Mouse (Mus musculus) midbrain, embryonic 16.5 days (tissue): ENCODE results near the gene Hist1h2ad. TPM values are rescaled to one million over a fixed set of nuclear protein-coding genes. Genes with fewer than 3 reads are reported as not detected.
A peak's percentile ranks its signal among the peaks of the same experiment; 100 is the strongest.
"Not testable (repeated sequence)": the region's sequence is repeated elsewhere in the genome, so short reads cannot be mapped to it uniquely, and the experiment has no call there.

Experiments used
- ATAC-seq: fragments of 200-750 bp; cut with Nextera tagmentation; 2 replicates; pipeline ENCODE4 v1.8.0; 2017; ENCODE audit warnings: moderate TSS enrichment
- H3K27ac ChIP-seq: fragments of 300-500 bp; sonication (generic); 2 replicates; pipeline ENCODE4 v1.5.1; 2014; ENCODE audit warnings: mild to moderate bottlenecking, low read length, mixed read lengths
- H3K27me3 ChIP-seq: fragments of 300-500 bp; sonication (generic); 2 replicates; pipeline ENCODE4 v1.6.1; 2014; ENCODE audit warnings: low read depth, low read length, mixed read lengths; ENCODE audit not compliant: control insufficient read depth, insufficient read depth
- H3K36me3 ChIP-seq: fragments of 300-500 bp; sonication (generic); 2 replicates; pipeline ENCODE4 v1.6.1; 2014; ENCODE audit warnings: mild to moderate bottlenecking, low read length, moderate library complexity, mixed read lengths; ENCODE audit not compliant: control insufficient read depth, insufficient read depth
- H3K4me1 ChIP-seq: fragments of 300-500 bp; sonication (generic); 2 replicates; pipeline ENCODE4 v1.6.1; 2014; ENCODE audit warnings: mild to moderate bottlenecking, low read length, mixed read lengths; ENCODE audit not compliant: control insufficient read depth, insufficient read depth
- H3K4me2 ChIP-seq: fragments of 300-500 bp; sonication (generic); 2 replicates; pipeline ENCODE4 v1.6.1; 2014; ENCODE audit warnings: mild to moderate bottlenecking, low read length, mixed read lengths
- H3K4me3 ChIP-seq: fragments of 300-500 bp; sonication (generic); 2 replicates; pipeline ENCODE4 v1.5.1; 2014; ENCODE audit warnings: low read depth, mild to moderate bottlenecking, low read length, moderate library complexity, mixed read lengths
- H3K9ac ChIP-seq: fragments of 300-500 bp; sonication (generic); 2 replicates; pipeline ENCODE4 v1.6.1; 2014; ENCODE audit warnings: low read depth, low read length, mixed read lengths
- H3K9me3 ChIP-seq: fragments of 300-500 bp; sonication (generic); replicated peaks from 2 replicates; pipeline ENCODE4 v1.6.1; 2014; ENCODE audit warnings: mild to moderate bottlenecking, low read length, mixed read lengths; ENCODE audit not compliant: control insufficient read depth, poor library complexity, severe bottlenecking
- WGBS: fragments of 180-500 bp; shearing (Covaris S2); extraction: QIAGEN DNeasy Blood & Tissue Kit; methylation state at CpG from one replicate; pipeline ENCODE4 v1.1.7; 2014; 5-methylcytosine and 5-hydroxymethylcytosine counted together
- polyA plus RNA-seq: library from polyadenylated mRNA; unstranded; fragments of >200 nt; fragmentation: Nextera tagmentation; extraction: Ambion mirVana; gene quantifications from 2 replicates; pipeline ENCODE4 v1.2.1, GENCODE M21; 2015

Hist1h2ad gene
- polyA plus RNA-seq, 1 experiment from 2014 or later: not detected

DNA sequence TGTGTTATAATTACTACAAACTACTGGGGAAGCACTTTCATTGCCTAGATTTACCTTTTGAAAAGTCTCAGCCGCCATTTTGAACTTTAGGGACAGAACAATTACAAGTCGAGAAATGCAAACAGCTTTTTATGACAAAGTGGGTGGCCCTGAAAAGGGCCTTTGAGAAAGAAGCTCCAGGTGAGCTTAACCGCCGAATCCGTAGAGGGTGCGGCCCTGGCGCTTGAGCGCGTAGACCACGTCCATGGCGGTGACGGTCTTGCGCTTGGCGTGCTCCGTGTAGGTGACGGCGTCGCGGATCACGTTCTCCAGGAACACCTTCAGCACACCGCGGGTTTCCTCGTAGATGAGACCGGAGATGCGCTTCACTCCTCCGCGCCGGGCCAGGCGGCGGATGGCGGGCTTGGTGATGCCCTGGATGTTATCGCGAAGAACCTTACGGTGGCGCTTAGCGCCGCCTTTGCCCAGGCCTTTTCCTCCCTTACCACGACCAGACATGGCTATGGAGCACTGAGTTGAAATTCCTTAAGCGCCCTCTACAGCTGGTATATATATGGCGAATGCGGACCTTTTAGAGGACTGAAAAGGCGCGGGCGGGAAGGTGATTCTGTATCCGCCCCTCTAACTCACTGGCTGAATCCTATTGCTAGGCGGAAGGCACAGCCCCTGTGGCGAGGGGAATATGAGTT is 22.9 kb upstream of the Hist1h2ad start, which contains the start of gene Hist1h4f:
Hist1h4f (minus strand) TSS at position 503 of the 689 bp plus-strand sequence.
- ATAC-seq: peak; percentile 93
- H3K4me1 ChIP-seq: peaks cover 21% of the 10 kb centered on the region
- peak within 1 kb of the TSS; percentile 86 for H3K27ac ChIP-seq
- under 1% methylated on average over 42 of the region's 47 CpGs for WGBS
- peak within 1 kb of the TSS; percentile 67 for H3K4me2 ChIP-seq
- peak within 1 kb of the TSS; percentile 55 for H3K9ac ChIP-seq
- not testable (repeated sequence) for H3K27me3 ChIP-seq, H3K9me3 ChIP-seq, H3K36me3 ChIP-seq
- peak within 1 kb of the TSS; percentile 45 for H3K4me3 ChIP-seq

GRCm38 (mm10) chr13:23551931-23552914 is 22.0 kb upstream of the Hist1h2ad start:
- Histone ChIP-seq H3K4me2 (peak overlapping the region; percentile 67), H3K4me1 (peaks cover 23% of the 10 kb centered on the region), H3K4me3 (peak overlapping the region; percentile 45), H3K27me3 (no peaks in the 10 kb centered on the region), H3K27ac (peak overlapping the region; percentile 86), H3K9me3 (no peaks in the 10 kb centered on the region), H3K9ac (no peak overlapping the region), H3K36me3 (no peaks in the 10 kb centered on the region)
- WGBS: 48% methylated on average over 8 of the region's 8 CpGs
- no peak for ATAC-seq

DNA sequence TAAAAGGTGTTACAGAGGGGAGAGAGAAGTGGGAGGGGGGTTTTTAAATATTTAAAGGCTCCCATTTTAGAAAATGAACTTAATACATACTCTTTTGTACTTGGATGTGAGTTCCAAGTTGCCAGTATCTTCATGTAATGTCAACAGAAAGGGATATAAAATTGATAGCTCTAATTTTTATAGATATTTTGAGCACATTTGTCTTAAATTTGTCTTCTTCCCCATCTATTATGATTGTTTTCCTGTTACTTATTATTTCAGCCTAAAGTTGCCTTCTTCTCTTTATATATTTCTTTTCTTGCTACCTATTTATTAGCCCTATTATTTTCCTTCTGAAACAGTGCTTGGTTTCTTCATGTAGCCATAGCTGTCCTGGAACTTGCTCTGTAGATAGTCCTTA is 21.2 kb upstream of the Hist1h2ad start, which contains the start of gene Hist1h1d:
Hist1h1d (plus strand) TSS at position 301 of the 400 bp plus-strand sequence.
- Histone ChIP-seq H3K27me3 (no peaks in the 10 kb centered on the region), H3K27ac (no peak within 1 kb of the TSS; the same call in 1 of the 2 replicates), H3K9me3 (no peaks in the 10 kb centered on the region), H3K4me2 (no peak within 1 kb of the TSS; the same call in 1 of the 2 replicates), H3K4me3 (no peak within 1 kb of the TSS), H3K9ac (no peak within 1 kb of the TSS), H3K4me1 (peaks cover 23% of the 10 kb centered on the region), H3K36me3 (no peaks in the 10 kb centered on the region)
- ATAC-seq: no peak

GRCm38 (mm10) chr13:23554393-23554792 is 19.8 kb upstream of the Hist1h2ad start:
- Histone ChIP-seq H3K9me3 (no peaks in the 10 kb centered on the region), H3K4me3 (peak overlapping the region; percentile 46), H3K4me1 (peaks cover 23% of the 10 kb centered on the region), H3K36me3 (no peaks in the 10 kb centered on the region), H3K27me3 (no peaks in the 10 kb centered on the region), H3K27ac (peak overlapping the region; percentile 78), H3K4me2 (peak overlapping the region; percentile 96), H3K9ac (peak overlapping the region; percentile 63)
- ATAC-seq: no peak
- 20% methylated on average over 9 of the region's 9 CpGs for WGBS

- under 1% methylated on average over 50 of the region's 54 CpGs for WGBS
- H3K27me3 ChIP-seq: no peaks in the 10 kb centered on the region
- H3K36me3 ChIP-seq: no peaks in the 10 kb centered on the region
- H3K9me3 ChIP-seq: no peaks in the 10 kb centered on the region
- peak overlapping the region; percentile 63 for H3K9ac ChIP-seq
- peak overlapping the region; percentile 96 for H3K4me2 ChIP-seq
- H3K4me3 ChIP-seq: peak overlapping the region; percentile 46
- ATAC-seq: peak; percentile 66
- peak overlapping the region; percentile 78 for H3K27ac ChIP-seq
- peaks cover 23% of the 10 kb centered on the region for H3K4me1 ChIP-seq
Observed at GRCm38 (mm10) chr13:23554925-23555838, 19.0 kb upstream of the Hist1h2ad start.

DNA sequence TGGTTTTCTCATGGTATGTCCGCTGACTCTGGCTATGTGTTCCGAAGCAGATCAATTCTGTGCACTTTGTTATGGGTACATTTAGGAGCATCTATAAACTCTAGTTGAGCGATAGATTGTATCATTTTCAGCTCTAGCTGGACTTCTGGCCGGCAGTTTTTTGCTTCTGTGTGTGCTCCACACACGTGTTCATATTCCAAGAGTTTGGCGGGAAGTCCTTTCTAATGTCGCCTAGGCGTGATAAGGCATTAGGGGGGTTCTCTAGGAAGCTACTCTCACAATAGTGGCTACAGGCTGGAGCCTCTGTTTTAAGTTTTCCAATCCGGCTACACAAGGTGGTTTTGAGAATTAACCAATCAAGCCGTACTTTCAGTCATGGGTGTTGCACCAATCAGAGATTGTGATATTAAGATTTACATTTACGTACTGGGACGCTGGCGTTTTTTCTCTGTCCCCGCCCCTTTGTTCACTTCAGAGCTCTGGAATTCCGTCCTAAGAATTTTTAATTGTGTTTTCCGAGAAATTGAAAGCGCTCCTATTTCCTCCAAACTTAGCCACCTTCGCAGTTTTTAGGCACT is 18.3 kb upstream of the Hist1h2ad start:
- Histone ChIP-seq H3K9ac (peak overlapping the region; percentile 63), H3K4me3 (peak overlapping the region; percentile 46), H3K27me3 (no peaks in the 10 kb centered on the region), H3K9me3 (no peaks in the 10 kb centered on the region), H3K4me2 (peak overlapping the region; percentile 96), H3K36me3 (no peaks in the 10 kb centered on the region), H3K4me1 (peaks cover 18% of the 10 kb centered on the region), H3K27ac (peak overlapping the region; percentile 83)
- peak; percentile 80 for ATAC-seq
- WGBS: under 1% methylated on average over 18 of the region's 18 CpGs

GRCm38 (mm10) chr13:23556906-23557305 is 17.3 kb upstream of the Hist1h2ad start:
- 68% methylated on average over 3 of the region's 3 CpGs for WGBS
- Histone ChIP-seq H3K4me3 (no peak overlapping the region), H3K36me3 (no peaks in the 10 kb centered on the region), H3K27me3 (no peaks in the 10 kb centered on the region), H3K9ac (0 out of 2 replicates have a peak overlapping the region, but pooled peaks have one; percentile 10), H3K27ac (no peak overlapping the region), H3K4me1 (peaks cover 18% of the 10 kb centered on the region), H3K9me3 (no peaks in the 10 kb centered on the region), H3K4me2 (no peak overlapping the region)
- no peak for ATAC-seq

DNA sequence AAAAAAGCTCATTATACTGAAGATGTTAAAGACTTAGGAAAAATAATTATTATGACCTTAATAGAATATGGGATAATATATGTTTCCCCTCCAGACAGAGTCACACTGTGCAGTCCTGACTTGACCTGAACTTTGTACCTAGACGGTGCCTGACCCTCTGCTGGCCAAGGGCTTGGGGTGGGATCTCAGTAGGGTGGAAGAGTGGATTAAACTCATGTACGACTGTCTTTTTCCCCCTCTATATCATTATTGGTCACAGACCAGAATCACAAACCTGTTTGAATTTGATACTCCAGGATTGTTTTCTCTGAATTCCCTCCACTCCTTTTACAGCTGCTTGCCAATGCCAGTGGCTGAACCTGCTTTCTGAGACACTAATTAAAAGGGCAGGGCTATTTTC is 13.5 kb upstream of the Hist1h2ad start:
- H3K27ac ChIP-seq, H3K36me3 ChIP-seq, ATAC-seq, H3K9me3 ChIP-seq, H3K4me3 ChIP-seq, H3K27me3 ChIP-seq, H3K4me1 ChIP-seq, H3K4me2 ChIP-seq, H3K9ac ChIP-seq: not testable (repeated sequence)
- 14% methylated on average over 2 of the region's 2 CpGs for WGBS
